Mouse (Mus musculus) cerebellum, adult 2 months (tissue): ENCODE measurements around the gene Ctnnd1.

Experiments
- CTCF ChIP-seq: fragments of 200-500 bp; IDR thresholded peaks from 2 replicates; pipeline ENCODE4 v1.5.1; 2011; ENCODE audit warnings: low read depth, mild to moderate bottlenecking, control low read depth, low read length, moderate library complexity, borderline replicate concordance; ENCODE audit not compliant: insufficient read depth
- POLR2A ChIP-seq: fragments of 200-500 bp; IDR thresholded peaks from 2 replicates; pipeline ENCODE4 v1.6.1; 2011; ENCODE audit warnings: low read length, control low read depth, borderline replicate concordance; ENCODE audit not compliant: insufficient read depth

DNA sequence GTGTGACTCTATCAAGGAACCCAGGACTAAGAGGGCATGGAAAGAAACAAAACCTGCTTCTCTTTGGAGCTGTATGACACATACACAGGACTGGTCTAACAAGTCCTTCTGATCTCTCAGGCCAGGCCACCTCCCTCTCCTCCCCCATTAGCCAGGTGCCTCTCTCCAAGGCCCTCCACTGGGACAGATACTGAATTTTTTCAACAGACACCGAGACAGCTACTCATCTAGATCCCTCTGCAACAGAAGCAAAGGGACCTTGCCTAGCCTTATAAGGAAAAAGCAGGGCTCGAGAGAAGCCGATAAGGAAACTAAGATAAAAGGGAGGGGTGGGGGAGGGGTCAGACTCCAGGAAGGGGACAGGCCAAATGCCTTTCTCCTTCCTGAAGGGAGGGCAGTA, 17.6 kb downstream of the Ctnnd1 start:
- TF ChIP-seq CTCF (no peak), POLR2A (no peak)
